Mouse (Mus musculus) neural tube, embryonic 14.5 days (tissue): ENCODE measurements around the gene Rab11fip4. TPM values are rescaled to one million over a fixed set of nuclear protein-coding genes. Genes with fewer than 3 reads are reported as not detected.

Source experiments
- ATAC-seq: fragments of 200-750 bp; cut with Nextera tagmentation; 2 replicates; pipeline ENCODE4 v1.8.0; 2017; ENCODE audit warnings: low read depth, mild to moderate bottlenecking, moderate TSS enrichment, moderate library complexity
- H3K27ac ChIP-seq: fragments of 300-500 bp; sonication (generic); 2 replicates; pipeline ENCODE4 v1.5.1; 2014; ENCODE audit warnings: low read depth, mild to moderate bottlenecking, control low read depth, low read length, moderate library complexity, mixed read lengths
- H3K27me3 ChIP-seq: fragments of 300-500 bp; sonication (generic); 2 replicates; pipeline ENCODE4 v1.6.1; 2014; ENCODE audit warnings: low read length; ENCODE audit not compliant: control insufficient read depth, insufficient read depth
- H3K36me3 ChIP-seq: fragments of 300-500 bp; sonication (generic); 2 replicates; pipeline ENCODE4 v1.6.1; 2014; ENCODE audit warnings: low read length, mixed read lengths; ENCODE audit not compliant: control insufficient read depth, insufficient read depth
- H3K4me1 ChIP-seq: fragments of 300-500 bp; sonication (generic); 2 replicates; pipeline ENCODE4 v1.6.1; 2014; ENCODE audit warnings: low read length; ENCODE audit not compliant: control insufficient read depth, insufficient read depth
- H3K4me2 ChIP-seq: fragments of 300-500 bp; sonication (generic); 2 replicates; pipeline ENCODE4 v1.6.1; 2014; ENCODE audit warnings: mild to moderate bottlenecking, low read depth, low read length, control low read depth
- H3K4me3 ChIP-seq: fragments of 300-500 bp; sonication (generic); 2 replicates; pipeline ENCODE4 v1.5.1; 2014; ENCODE audit warnings: low read depth, low read length, control low read depth, mixed read lengths
- H3K9ac ChIP-seq: fragments of 300-500 bp; sonication (generic); replicated peaks from 2 replicates; pipeline ENCODE4 v1.6.1; 2014; ENCODE audit warnings: low read depth, mild to moderate bottlenecking, control low read depth, low read length, mixed read lengths
- H3K9me3 ChIP-seq: fragments of 300-500 bp; sonication (generic); 2 replicates; pipeline ENCODE4 v1.6.1; 2016; ENCODE audit warnings: low read length; ENCODE audit not compliant: control insufficient read depth
- WGBS: fragments of 180-500 bp; shearing (Covaris S2); extraction: QIAGEN DNeasy Blood & Tissue Kit; methylation state at CpG from one replicate; pipeline ENCODE4 v1.1.7; 2014; 5-methylcytosine and 5-hydroxymethylcytosine counted together
- polyA plus RNA-seq: library from polyadenylated mRNA; unstranded; fragments of >200 nt; fragmentation: Nextera tagmentation; extraction: Ambion mirVana; gene quantifications from 2 replicates; pipeline ENCODE4 v1.2.1, GENCODE M21; 2014

Rab11fip4 gene
- polyA plus RNA-seq, 1 experiment from 2014 or later: 23.1 TPM

DNA sequence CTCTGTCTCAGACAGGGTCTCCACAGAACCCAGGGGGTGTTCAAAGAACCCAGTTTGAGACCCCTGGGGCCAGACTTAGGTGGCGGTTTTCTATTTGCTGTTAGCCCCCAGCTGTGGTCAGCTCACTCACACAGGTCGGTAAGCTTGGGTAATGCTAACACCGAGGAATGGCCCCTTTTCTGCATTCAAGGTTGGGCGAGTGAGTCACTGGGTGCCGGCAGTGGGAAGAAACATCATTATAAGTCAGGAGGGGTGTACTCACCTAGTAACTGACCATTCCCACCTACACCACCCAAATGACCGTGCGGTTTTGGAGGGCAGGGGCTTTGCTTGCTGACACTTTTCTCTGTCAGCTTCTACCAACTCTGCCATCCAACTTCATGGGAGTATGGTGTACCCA lies 64.6 kb downstream of the Rab11fip4 start:
- H3K4me1 ChIP-seq: peaks cover 2% of the 10 kb centered on the region; the same call in 1 of the 2 replicates
- H3K27ac ChIP-seq: no peak overlapping the region
- no peaks in the 10 kb centered on the region for H3K36me3 ChIP-seq
- no peak overlapping the region for H3K4me3 ChIP-seq
- H3K4me2 ChIP-seq: no peak overlapping the region
- WGBS: 91% methylated on average over 7 of the region's 7 CpGs
- no peaks in the 10 kb centered on the region for H3K9me3 ChIP-seq
- no peak overlapping the region for H3K9ac ChIP-seq
- no peak for ATAC-seq
- H3K27me3 ChIP-seq: no peaks in the 10 kb centered on the region; the same call in 1 of the 2 replicates

DNA sequence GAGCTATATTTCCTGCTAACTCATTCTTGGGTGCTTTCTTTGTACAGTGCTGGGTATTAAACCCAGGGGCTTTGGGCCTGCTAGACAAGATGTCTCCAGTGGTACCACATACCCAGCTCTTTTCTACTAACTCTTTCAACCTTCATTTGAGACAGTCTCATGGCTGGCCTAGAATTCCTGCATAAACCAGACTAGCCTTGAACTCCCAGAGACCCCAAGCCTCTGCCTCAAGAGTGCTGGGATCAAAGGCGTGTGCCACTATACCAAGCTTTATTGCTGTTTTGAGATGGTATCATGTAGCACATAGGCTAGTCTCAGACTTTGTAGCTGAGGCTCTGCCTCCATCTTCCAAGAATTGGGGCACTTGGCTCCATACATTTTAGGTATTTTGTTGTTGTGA lies 65.5 kb downstream of the Rab11fip4 start:
- ATAC-seq: no peak
- WGBS: 79% methylated on average over 1 of the region's 1 CpGs
- Histone ChIP-seq H3K4me2 (no peak overlapping the region), H3K9ac (no peak overlapping the region), H3K4me1 (peaks cover 7% of the 10 kb centered on the region), H3K9me3 (no peaks in the 10 kb centered on the region), H3K36me3 (no peaks in the 10 kb centered on the region), H3K27ac (no peak overlapping the region), H3K4me3 (no peak overlapping the region), H3K27me3 (no peaks in the 10 kb centered on the region; the same call in 1 of the 2 replicates)

DNA sequence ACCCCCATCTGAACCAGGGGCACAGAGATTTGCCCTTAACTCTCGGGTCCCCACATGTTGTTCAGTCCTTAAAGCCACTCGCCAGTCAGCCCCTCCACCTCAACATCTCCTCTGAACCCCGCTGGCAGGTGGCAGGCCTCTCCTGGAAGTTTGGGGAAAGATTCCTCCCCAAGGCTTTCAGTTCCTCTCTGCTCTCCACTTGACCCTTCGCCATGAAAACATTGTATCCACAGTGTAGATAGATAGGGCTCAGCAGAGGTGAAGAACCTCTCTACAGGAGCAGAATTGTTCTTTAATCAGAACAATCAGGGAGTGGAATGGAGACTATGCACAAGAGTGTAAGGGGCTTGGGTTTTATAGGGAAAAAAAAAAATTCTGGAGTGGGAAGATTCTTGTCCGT lies 66.0 kb downstream of the Rab11fip4 start:
- H3K4me1 ChIP-seq: peaks cover 13% of the 10 kb centered on the region
- 86% methylated on average over 5 of the region's 5 CpGs for WGBS
- H3K9ac ChIP-seq: no peak overlapping the region
- H3K27ac ChIP-seq: no peak overlapping the region
- no peaks in the 10 kb centered on the region for H3K9me3 ChIP-seq
- H3K4me3 ChIP-seq: no peak overlapping the region
- no peaks in the 10 kb centered on the region; the same call in 1 of the 2 replicates for H3K27me3 ChIP-seq
- ATAC-seq: no peak
- no peak overlapping the region for H3K4me2 ChIP-seq
- no peaks in the 10 kb centered on the region for H3K36me3 ChIP-seq

DNA sequence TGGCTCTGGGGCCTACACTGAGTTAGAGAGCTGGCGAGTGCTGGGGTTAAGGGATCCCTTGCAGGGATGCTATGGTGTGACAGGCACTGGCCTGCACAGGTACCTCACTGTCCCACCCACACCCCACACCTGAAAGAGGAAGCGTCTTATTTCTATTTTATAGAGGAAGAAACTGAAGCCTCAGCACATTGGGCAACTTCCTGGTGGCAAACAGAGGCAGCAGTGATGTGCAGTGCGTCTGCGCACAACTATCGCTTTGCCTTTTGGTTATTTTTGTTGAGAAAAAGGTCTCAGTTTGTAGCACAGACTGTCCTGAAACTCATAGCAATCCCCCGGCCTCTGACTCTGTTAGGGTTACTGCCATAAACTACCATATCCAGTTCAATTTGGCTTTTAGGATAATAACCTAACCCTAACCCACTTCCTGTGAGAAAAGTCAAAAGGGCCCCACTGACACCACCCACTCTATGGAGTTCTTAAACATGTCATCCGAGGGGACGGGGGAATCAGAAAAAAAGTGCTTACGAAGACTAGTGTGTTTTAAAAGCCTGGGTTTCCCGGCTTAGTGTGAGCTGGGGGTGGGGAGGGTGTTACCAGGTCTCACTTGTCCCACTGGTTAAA lies 67.3 kb downstream of the Rab11fip4 start:
- H3K36me3 ChIP-seq: no peaks in the 10 kb centered on the region
- H3K4me2 ChIP-seq: no peak overlapping the region
- 90% methylated on average over 10 of the region's 10 CpGs for WGBS
- H3K9me3 ChIP-seq: no peaks in the 10 kb centered on the region
- no peak overlapping the region for H3K9ac ChIP-seq
- H3K4me1 ChIP-seq: peaks cover 16% of the 10 kb centered on the region
- ATAC-seq: no peak
- H3K27me3 ChIP-seq: no peaks in the 10 kb centered on the region; the same call in 1 of the 2 replicates
- no peak overlapping the region for H3K27ac ChIP-seq
- no peak overlapping the region for H3K4me3 ChIP-seq

DNA sequence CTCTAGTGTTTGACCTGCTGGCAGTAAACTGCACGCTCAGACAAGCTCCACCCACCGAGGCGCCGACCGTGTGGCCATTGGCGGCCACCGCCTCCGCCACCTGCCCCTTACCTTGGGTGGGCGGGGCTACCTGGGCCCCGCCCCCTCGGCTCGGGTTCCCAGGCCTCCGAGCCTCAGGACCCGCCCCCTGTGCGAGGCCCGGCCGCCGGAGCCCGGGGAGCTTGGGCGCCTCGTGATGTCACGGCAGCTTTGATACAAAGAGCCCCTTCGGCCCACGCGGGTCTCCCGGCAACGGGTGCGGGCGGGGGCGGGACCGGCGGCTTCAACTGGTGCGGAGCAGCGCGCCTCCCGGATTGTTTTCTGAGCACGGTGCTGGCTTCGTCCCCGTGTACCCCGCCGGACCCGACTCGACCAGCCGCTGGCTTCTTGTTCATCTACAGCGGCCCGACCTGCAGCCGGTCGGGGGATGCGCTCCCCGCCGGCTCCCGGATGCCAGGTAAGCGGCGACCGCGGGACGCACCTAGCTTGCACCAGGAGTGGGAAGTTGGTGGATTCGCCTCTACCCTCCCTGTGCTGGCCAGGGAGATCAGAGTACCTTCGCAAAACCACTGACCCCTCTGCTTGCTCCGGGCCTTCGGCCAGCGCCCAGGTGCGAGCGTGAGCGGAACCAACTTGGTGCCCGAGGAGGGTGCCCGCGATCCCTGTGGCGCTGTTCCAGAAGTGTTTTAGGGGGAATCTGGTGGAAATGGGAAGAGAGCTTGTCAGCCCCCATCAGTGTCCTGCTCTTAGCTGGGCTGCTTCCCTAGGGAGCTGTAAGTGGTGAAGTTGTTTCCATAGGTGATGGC lies 69.6 kb downstream of the Rab11fip4 start:
- Histone ChIP-seq H3K4me1 (peaks cover 16% of the 10 kb centered on the region), H3K4me2 (peak overlapping the region; percentile 60), H3K9me3 (no peaks in the 10 kb centered on the region), H3K27me3 (no peaks in the 10 kb centered on the region; the same call in 1 of the 2 replicates), H3K36me3 (no peaks in the 10 kb centered on the region), H3K9ac (peak overlapping the region; percentile 35), H3K4me3 (peak overlapping the region; percentile 40), H3K27ac (no peak overlapping the region)
- peak; percentile 89 for ATAC-seq
- WGBS: under 1% methylated on average over 69 of the region's 69 CpGs

DNA sequence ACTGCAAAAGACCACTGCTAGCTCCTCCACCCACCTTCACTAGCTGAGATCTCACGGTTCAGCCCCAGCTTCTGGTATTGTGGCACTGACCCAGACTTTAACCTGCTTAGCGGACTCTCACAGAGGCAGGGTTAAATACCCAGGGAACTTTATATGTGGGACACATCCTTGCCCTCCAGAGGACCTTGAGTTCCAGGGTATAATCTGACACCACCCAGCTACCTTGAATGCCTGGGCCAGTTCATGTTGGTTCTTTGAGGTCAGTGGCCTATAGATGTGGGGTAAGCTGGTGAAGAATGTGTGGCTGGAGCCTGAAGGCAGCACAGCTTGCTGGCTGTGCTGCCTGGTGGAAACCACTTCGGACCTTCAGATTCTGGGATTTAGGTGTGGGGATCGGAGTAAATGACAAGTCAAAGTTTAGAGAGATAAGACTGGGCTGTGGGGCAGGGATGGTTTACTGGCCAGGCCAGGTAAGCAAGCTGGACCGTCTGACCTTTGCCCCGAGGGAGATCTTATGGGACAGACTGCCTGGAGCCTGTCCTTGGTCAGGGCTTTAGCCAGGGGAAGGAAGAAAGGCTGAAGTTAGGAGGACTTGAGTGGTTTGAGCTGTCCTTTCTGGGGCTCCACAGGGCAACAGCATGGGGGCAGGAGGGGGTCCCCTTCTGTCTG lies 71.0 kb downstream of the Rab11fip4 start:
- no peak overlapping the region for H3K27ac ChIP-seq
- H3K4me2 ChIP-seq: peak overlapping the region; percentile 60; the same call in 1 of the 2 replicates
- H3K9ac ChIP-seq: no peak overlapping the region
- no peaks in the 10 kb centered on the region; the same call in 1 of the 2 replicates for H3K27me3 ChIP-seq
- no peaks in the 10 kb centered on the region for H3K9me3 ChIP-seq
- 74% methylated on average over 6 of the region's 6 CpGs for WGBS
- ATAC-seq: no peak
- H3K4me3 ChIP-seq: no peak overlapping the region
- H3K4me1 ChIP-seq: peaks cover 16% of the 10 kb centered on the region
- no peaks in the 10 kb centered on the region for H3K36me3 ChIP-seq

DNA sequence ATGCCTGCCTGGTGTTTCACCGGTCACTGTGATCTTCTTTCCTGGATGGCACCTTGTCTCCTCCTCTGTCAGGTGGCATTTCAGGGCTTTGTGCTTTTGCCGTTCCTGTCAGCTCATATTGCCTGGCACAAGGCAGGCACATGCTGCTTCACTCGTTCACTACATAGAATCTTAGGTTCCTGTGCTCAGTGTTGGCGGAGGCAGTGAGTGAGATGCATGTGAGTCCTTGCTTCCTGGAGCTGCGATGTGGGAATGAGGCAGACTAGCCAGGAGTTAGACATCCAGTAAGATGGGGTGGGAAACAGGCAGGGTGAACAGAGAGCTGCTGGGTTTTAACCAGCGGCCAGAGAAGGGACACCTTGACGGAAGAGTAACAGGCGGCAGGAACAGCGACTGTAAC lies 72.1 kb downstream of the Rab11fip4 start:
- Histone ChIP-seq H3K4me2 (no peak overlapping the region), H3K4me3 (no peak overlapping the region), H3K27ac (no peak overlapping the region), H3K9me3 (no peaks in the 10 kb centered on the region), H3K4me1 (peaks cover 16% of the 10 kb centered on the region), H3K9ac (no peak overlapping the region), H3K27me3 (no peaks in the 10 kb centered on the region; the same call in 1 of the 2 replicates), H3K36me3 (no peaks in the 10 kb centered on the region)
- ATAC-seq: no peak
- WGBS: 86% methylated on average over 9 of the region's 9 CpGs

DNA sequence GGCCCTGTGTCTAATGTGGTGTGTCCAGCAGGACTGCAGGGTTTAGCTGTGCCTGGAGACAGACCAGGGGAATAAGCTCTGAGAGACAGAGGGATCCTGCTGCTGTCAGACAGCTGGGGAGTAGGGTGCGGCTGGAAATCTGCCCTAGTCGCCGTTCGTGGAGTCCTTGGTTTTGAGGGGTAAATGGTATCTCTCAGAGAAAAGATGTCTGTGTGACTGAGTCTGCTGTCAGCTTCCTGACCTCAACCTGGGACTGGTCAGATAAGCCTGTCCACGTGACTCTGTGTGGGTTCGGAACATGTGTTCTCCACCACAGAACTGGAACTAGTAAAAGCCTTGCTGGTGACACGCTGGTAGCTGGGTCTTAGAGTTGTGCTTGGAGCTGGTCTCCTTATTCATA lies 72.6 kb downstream of the Rab11fip4 start:
- Histone ChIP-seq H3K4me2 (no peak overlapping the region), H3K9me3 (no peaks in the 10 kb centered on the region), H3K27ac (no peak overlapping the region), H3K27me3 (no peaks in the 10 kb centered on the region; the same call in 1 of the 2 replicates), H3K36me3 (no peaks in the 10 kb centered on the region), H3K9ac (no peak overlapping the region), H3K4me3 (no peak overlapping the region), H3K4me1 (peaks cover 16% of the 10 kb centered on the region)
- no peak for ATAC-seq
- 88% methylated on average over 7 of the region's 7 CpGs for WGBS

DNA sequence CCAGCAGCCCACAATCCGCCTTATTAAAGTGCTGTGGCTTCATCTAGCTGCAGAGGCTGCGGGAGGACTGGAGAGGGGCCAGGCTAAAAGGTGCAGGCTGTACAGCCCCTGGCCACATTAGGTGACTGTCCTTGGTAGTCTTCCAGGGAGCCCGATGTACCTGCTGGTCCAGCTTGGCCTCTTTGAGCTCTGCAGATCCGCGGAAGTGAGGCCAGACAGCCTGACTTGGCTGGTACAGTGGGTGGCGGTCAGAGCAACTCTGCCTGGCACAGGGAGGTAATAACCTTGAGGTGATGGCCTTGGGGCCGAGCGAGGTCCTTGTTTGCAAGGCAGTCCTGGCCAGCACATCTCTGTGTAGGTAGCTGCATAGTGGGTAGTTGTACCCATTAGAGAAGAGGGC lies 75.5 kb downstream of the Rab11fip4 start:
- Histone ChIP-seq H3K27ac (no peak overlapping the region), H3K36me3 (no peaks in the 10 kb centered on the region), H3K4me1 (peaks cover 8% of the 10 kb centered on the region), H3K9me3 (no peaks in the 10 kb centered on the region), H3K27me3 (no peaks in the 10 kb centered on the region), H3K4me2 (no peak overlapping the region), H3K4me3 (no peak overlapping the region), H3K9ac (no peak overlapping the region)
- ATAC-seq: no peak
- 94% methylated on average over 8 of the region's 8 CpGs for WGBS
